Mouse (Mus musculus) CD4-positive, CD25-positive, alpha-beta regulatory T cell, adult 4 months (primary cell): Measurements from ENCODE around the gene Olfr824. TPM values are rescaled to one million over a fixed set of nuclear protein-coding genes. Genes with fewer than 3 reads are reported as not detected.
"Not testable (repeated sequence)": the region's sequence is repeated elsewhere in the genome, so short reads cannot be mapped to it uniquely, and the experiment has no call there.

Source experiments
- ATAC-seq: one replicate; pipeline ENCODE4 v1.8.0; 2017
- polyA plus RNA-seq, 2 experiments: library from polyadenylated mRNA; unstranded; fragments of 100-300 nt; shearing (Covaris generic); gene quantifications; one replicate each; pipeline ENCODE4 v1.2.1; 2017

Gene Olfr824
- polyA plus RNA-seq = not detected

DNA sequence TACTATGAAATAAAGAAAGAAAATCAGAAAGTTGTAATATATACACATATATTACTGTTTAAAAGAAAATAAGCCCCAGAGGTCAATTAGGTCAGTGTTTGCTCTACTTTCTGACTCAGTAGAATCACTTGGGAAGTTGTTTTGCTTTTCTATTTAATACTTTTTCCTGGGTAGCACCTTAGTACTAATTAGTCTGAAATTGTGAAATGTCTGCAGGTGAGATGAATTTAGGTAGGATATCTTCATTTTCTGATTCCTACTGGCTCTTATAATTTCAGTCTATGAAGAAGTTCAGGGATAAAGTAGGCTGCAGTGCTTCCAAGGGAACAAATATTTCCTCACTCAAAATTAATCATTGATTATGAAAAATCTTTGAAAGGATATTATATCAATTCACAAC lies at the start of gene Olfr824:
Gene Olfr824 (minus strand): TSS at position 101 of the 400 bp plus-strand sequence.
- ATAC-seq = not testable (repeated sequence)

DNA sequence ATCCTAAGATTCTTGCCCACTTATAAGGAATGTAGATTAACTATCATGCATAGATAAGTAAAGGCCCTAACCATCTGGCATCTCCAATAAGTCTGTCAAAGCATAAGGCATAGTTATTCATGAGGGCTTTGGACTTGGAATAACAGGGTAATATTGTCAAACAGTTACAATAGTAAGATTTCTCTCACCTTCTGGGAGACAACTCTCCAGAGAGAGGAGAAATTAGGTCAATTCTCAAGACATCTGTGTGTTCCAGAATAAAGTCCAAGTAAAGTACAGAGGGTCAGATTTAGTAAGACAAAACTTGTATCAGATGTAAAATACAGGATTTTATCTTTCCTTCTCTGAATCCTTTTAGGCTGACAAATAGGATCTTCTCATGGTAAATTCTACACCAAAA lies 36.9 kb upstream of the Olfr824 start, which contains the start of gene Olfr825:
Gene Olfr825 (minus strand): TSS at position 101 of the 400 bp plus-strand sequence.
- ATAC-seq = no peak

- ATAC-seq = no peak
These were observed 35.4 kb upstream of the Olfr824 start for GRCm38 (mm10) chr10:130165196-130165595.

- ATAC-seq = no peak
These were observed 14.3 kb upstream of the Olfr824 start for GRCm38 (mm10) chr10:130144121-130144520.

DNA sequence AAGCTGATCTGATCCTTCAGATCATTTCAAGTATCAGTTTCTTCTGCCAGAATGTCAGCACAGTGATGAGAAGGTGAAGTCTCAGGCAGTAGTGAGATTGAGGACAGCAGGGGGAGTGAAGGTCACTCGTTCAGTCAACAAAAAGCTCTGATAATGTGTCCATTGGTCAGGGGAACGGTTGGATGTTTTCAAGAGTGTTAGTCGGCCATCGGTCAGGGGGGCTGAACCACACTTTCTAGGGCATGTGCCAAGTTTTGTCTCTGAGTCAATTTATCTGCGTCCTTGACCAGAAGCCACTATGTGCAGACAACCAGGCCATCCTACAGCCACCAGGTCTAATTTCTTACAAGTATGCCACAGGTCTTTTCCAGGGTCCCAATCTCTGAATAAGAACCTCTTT lies 12.7 kb upstream of the Olfr824 start:
- ATAC-seq = not testable (repeated sequence)

DNA sequence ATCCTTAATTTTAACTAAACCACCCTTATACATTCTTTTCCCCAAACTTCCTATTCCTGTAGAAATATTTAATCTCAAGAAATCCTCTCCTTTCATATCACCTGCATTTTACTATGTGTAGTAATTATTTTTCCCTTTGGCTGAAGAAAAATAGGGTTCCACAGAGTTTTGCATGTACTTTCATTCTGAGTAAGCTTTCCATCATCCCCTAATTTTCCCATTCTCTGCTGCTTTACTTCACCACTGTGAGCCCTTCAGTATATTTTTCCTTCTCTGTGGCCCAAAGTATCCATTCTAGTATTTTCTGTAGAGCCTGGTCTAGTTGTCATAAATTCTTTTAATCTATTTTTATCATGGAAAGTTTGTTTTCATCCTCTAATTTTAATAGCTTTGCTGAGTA lies 5.0 kb upstream of the Olfr824 start:
- no peak for ATAC-seq

GRCm38 (mm10) chr10:130116045-130116444 lies 13.8 kb downstream of the Olfr824 start:
- not testable (repeated sequence) for ATAC-seq

- not testable (repeated sequence) for ATAC-seq
These were observed 14.5 kb downstream of the Olfr824 start, which contains the start of gene Olfr823 for GRCm38 (mm10) chr10:130115283-130115682. Gene Olfr823 (minus strand): TSS chr10:130115383.

GRCm38 (mm10) chr10:130096104-130096503 lies 33.7 kb downstream of the Olfr824 start:
- ATAC-seq = no peak

- no peak for ATAC-seq
These were observed 36.9 kb downstream of the Olfr824 start for GRCm38 (mm10) chr10:130092838-130093440.

Other genes starting within 250 kb of the Olfr824 start
- gene Olfr815, start 224.1 kb downstream of the Olfr824 start, polyA plus RNA-seq = not detected
- not detected for gene Olfr816, start 214.4 kb downstream of the Olfr824 start, polyA plus RNA-seq
- not detected for gene Olfr818, start 180.9 kb downstream of the Olfr824 start, polyA plus RNA-seq
- gene Olfr819, start 162.7 kb downstream of the Olfr824 start, polyA plus RNA-seq = not detected
- not detected for gene Olfr247, start 153.9 kb downstream of the Olfr824 start, polyA plus RNA-seq
- under 1 TPM in 1 of 2 experiments, not detected in 1; 0.07 TPM for gene Gm10310, start 144.9 kb downstream of the Olfr824 start, polyA plus RNA-seq
- not detected for gene Olfr820, start 117.4 kb downstream of the Olfr824 start, polyA plus RNA-seq
- gene Olfr821, start 99.7 kb downstream of the Olfr824 start, polyA plus RNA-seq = not detected
- under 1 TPM in 1 of 2 experiments, not detected in 1; 0.12 TPM for gene Olfr822, start 58.8 kb downstream of the Olfr824 start, polyA plus RNA-seq
- gene Olfr823, start 14.6 kb downstream of the Olfr824 start, polyA plus RNA-seq = not detected
- not detected for gene Olfr825, start 36.8 kb upstream of the Olfr824 start, polyA plus RNA-seq
- not detected for gene Olfr826, start 54.2 kb upstream of the Olfr824 start, polyA plus RNA-seq
- not detected for gene Olfr827, start 84.4 kb upstream of the Olfr824 start, polyA plus RNA-seq
- not detected for gene Neurod4, start 150.2 kb upstream of the Olfr824 start, polyA plus RNA-seq
- gene Tespa1, start 192.9 kb upstream of the Olfr824 start, polyA plus RNA-seq = 100 to 1,000 TPM; 380 to 411 TPM